Mouse (Mus musculus) macrophage (primary cell): ENCODE data around the gene Ccp110. TPM values are rescaled to one million over a fixed set of nuclear protein-coding genes. Genes with fewer than 3 reads are reported as not detected.

ENCODE experiments used
- H3K27ac ChIP-seq: fragments of 350-480 bp; formaldehyde crosslinking; 2 replicates; pipeline ENCODE4 v1.9.0; 2021
- H3K36me3 ChIP-seq: fragments of 350-480 bp; formaldehyde crosslinking; 2 replicates; pipeline ENCODE4 v1.9.0; 2021; ENCODE audit errors: inconsistent target
- H3K4me3 ChIP-seq: fragments of 350-480 bp; formaldehyde crosslinking; 2 replicates; pipeline ENCODE4 v1.9.0; 2021; ENCODE audit errors: inconsistent target
- H3K79me2 ChIP-seq: fragments of 350-480 bp; formaldehyde crosslinking; 2 replicates; pipeline ENCODE4 v1.9.0; 2021; ENCODE audit errors: inconsistent target
- WGBS: methylation state at CpG from one replicate; pipeline ENCODE4 v1.1.7; 2026; ENCODE audit warnings: inconsistent platforms; ENCODE audit not compliant: missing documents; 5-methylcytosine and 5-hydroxymethylcytosine counted together
- polyA plus RNA-seq: library from polyadenylated mRNA; stranded (reverse); fragments of 250-400 nt; gene quantifications from 3 replicates; pipeline ENCODE4 v1.2.4, GENCODE M21; 2018; ENCODE audit warnings: inconsistent platforms
- total RNA-seq, 78 experiments: library from RNA; depleted of rRNA; stranded (reverse); fragments of 250-400 nt; gene quantifications; 1 replicate in 9 of 78; 2 replicates in 24 of 78; 3 replicates in 43 of 78; 4 replicates in 2 of 78; pipeline ENCODE4 v1.2.4; 2018; ENCODE audit warnings: inconsistent platforms in 56 of 78

Gene Ccp110
- total RNA-seq (2018; cell fraction: chromatin; rRNA removed): 10 to 100 TPM in 17 of 26 experiments, 1 to 10 TPM in 9; 2.5 to 27.9 (median 13.9) TPM
- total RNA-seq (2018; cell fraction: cytosol; rRNA removed): 1 to 10 TPM in 25 of 26 experiments, under 1 TPM in 1; 0.72 to 4.7 (median 3.4) TPM
- 10 to 100 TPM in 9 of 26 experiments, 1 to 10 TPM in 17; 1.6 to 20.0 (median 8.6) TPM for total RNA-seq (2018; cell fraction: nucleus; rRNA removed)
- polyA plus RNA-seq: 3.3 to 3.7 TPM (median 3.6 TPM) in 3 replicates

- no peaks in the 10 kb centered on the region for H3K79me2 ChIP-seq
- H3K27ac ChIP-seq: no peak within 1 kb of the TSS
- peak within 1 kb of the TSS; percentile 90 for H3K4me3 ChIP-seq
- WGBS: 1% methylated on average over 46 of the region's 48 CpGs
- no peaks in the 10 kb centered on the region for H3K36me3 ChIP-seq
These were observed at the start of gene Ccp110 for GRCm38 (mm10) chr7:118712228-118713173. TSS of gene Ccp110 (plus strand) at chr7:118712552.

GRCm38 (mm10) chr7:118667773-118668172 lies 44.6 kb upstream of the Ccp110 start:
- H3K4me3 ChIP-seq: no peak overlapping the region
- H3K79me2 ChIP-seq: no peaks in the 10 kb centered on the region
- WGBS: 95% methylated on average over 2 of the region's 2 CpGs

GRCm38 (mm10) chr7:118670142-118670541 lies 42.2 kb upstream of the Ccp110 start:
- Histone ChIP-seq H3K27ac (no peak overlapping the region), H3K79me2 (no peaks in the 10 kb centered on the region), H3K36me3 (no peaks in the 10 kb centered on the region), H3K4me3 (no peak overlapping the region)
- 83% methylated on average over 4 of the region's 4 CpGs for WGBS

More at GRCm38 (mm10) chr7:118667773-118668172, 44.6 kb upstream of the Ccp110 start:
- no peak overlapping the region for H3K27ac ChIP-seq
- no peaks in the 10 kb centered on the region for H3K36me3 ChIP-seq

- Histone ChIP-seq H3K27ac (no peak overlapping the region), H3K36me3 (no peaks in the 10 kb centered on the region), H3K79me2 (no peaks in the 10 kb centered on the region), H3K4me3 (no peak overlapping the region)
- 94% methylated on average over 4 of the region's 4 CpGs for WGBS
These were observed 35.5 kb upstream of the Ccp110 start for GRCm38 (mm10) chr7:118676826-118677225.

- Histone ChIP-seq H3K79me2 (no peaks in the 10 kb centered on the region), H3K4me3 (no peak overlapping the region), H3K36me3 (peaks cover 35% of the 10 kb centered on the region), H3K27ac (no peak overlapping the region)
- WGBS: 51% methylated on average over 5 of the region's 5 CpGs
These were observed 24.2 kb upstream of the Ccp110 start for GRCm38 (mm10) chr7:118688199-118688598.

- H3K36me3 ChIP-seq: peaks cover 39% of the 10 kb centered on the region
- H3K79me2 ChIP-seq: no peaks in the 10 kb centered on the region
- no peak overlapping the region for H3K27ac ChIP-seq
- H3K4me3 ChIP-seq: no peak overlapping the region
- WGBS: 91% methylated on average over 7 of the region's 7 CpGs
These were observed 23.3 kb upstream of the Ccp110 start for GRCm38 (mm10) chr7:118689088-118689487.

GRCm38 (mm10) chr7:118691287-118691686 lies 21.1 kb upstream of the Ccp110 start:
- no peak overlapping the region for H3K4me3 ChIP-seq
- 86% methylated on average over 2 of the region's 2 CpGs for WGBS
- peaks cover 42% of the 10 kb centered on the region for H3K36me3 ChIP-seq
- no peaks in the 10 kb centered on the region for H3K79me2 ChIP-seq
- H3K27ac ChIP-seq: no peak overlapping the region

- Histone ChIP-seq H3K27ac (no peak overlapping the region), H3K79me2 (peaks cover 31% of the 10 kb centered on the region), H3K4me3 (no peak overlapping the region), H3K36me3 (peaks cover 35% of the 10 kb centered on the region; the same call in 1 of the 2 replicates)
- 95% methylated on average over 6 of the region's 6 CpGs for WGBS
These were observed 16.2 kb upstream of the Ccp110 start for GRCm38 (mm10) chr7:118696146-118696545.

- WGBS: 58% methylated on average over 4 of the region's 4 CpGs
- Histone ChIP-seq H3K36me3 (peaks cover 24% of the 10 kb centered on the region; the same call in 1 of the 2 replicates), H3K4me3 (no peak overlapping the region), H3K79me2 (peaks cover 41% of the 10 kb centered on the region), H3K27ac (no peak overlapping the region)
These were observed 15.2 kb upstream of the Ccp110 start for GRCm38 (mm10) chr7:118697168-118697567.

- 65% methylated on average over 9 of the region's 9 CpGs for WGBS
- peaks cover 52% of the 10 kb centered on the region for H3K79me2 ChIP-seq
- peaks cover 15% of the 10 kb centered on the region; the same call in 1 of the 2 replicates for H3K36me3 ChIP-seq
- no peak overlapping the region for H3K27ac ChIP-seq
- H3K4me3 ChIP-seq: no peak overlapping the region
These were observed 13.5 kb upstream of the Ccp110 start for GRCm38 (mm10) chr7:118698882-118699281.

- peaks cover 63% of the 10 kb centered on the region for H3K79me2 ChIP-seq
- WGBS: 36% methylated on average over 15 of the region's 15 CpGs
- H3K27ac ChIP-seq: peak overlapping the region; percentile 32
- no peak overlapping the region for H3K4me3 ChIP-seq
- 0 out of 2 replicates have a peak, but pooled peaks cover 3% of the 10 kb centered on the region for H3K36me3 ChIP-seq
These were observed 9.2 kb upstream of the Ccp110 start for GRCm38 (mm10) chr7:118703144-118703561.

- Histone ChIP-seq H3K4me3 (peak overlapping the region; percentile 52), H3K27ac (no peak overlapping the region), H3K79me2 (peaks cover 53% of the 10 kb centered on the region), H3K36me3 (no peaks in the 10 kb centered on the region)
- WGBS: 85% methylated on average over 9 of the region's 9 CpGs
These were observed 8.1 kb upstream of the Ccp110 start for GRCm38 (mm10) chr7:118704001-118704850.

GRCm38 (mm10) chr7:118705101-118705961 lies 7.0 kb upstream of the Ccp110 start, which contains the start of gene Gde1:
TSS of gene Gde1 (minus strand) at chr7:118705778.
- H3K79me2 ChIP-seq: peaks cover 42% of the 10 kb centered on the region
- H3K36me3 ChIP-seq: no peaks in the 10 kb centered on the region
- no peak within 1 kb of the TSS for H3K27ac ChIP-seq
- H3K4me3 ChIP-seq: peak within 1 kb of the TSS; percentile 52
- under 1% methylated on average over 60 of the region's 66 CpGs for WGBS
